Mouse (Mus musculus) embryo, embryonic 11 days (tissue): Measurements from ENCODE around the gene Smg9.
A peak's percentile ranks its signal among the peaks of the same experiment; 100 is the strongest.

Experiments used
- DNase-seq: peaks from one replicate; pipeline ENCODE4 v3.0.0-alpha.2; 2015

The Smg9 gene

GRCm38 (mm10) chr7:24410123-24410522 is 10.7 kb downstream of the Smg9 start:
- DNase-seq, result no peak

DNA sequence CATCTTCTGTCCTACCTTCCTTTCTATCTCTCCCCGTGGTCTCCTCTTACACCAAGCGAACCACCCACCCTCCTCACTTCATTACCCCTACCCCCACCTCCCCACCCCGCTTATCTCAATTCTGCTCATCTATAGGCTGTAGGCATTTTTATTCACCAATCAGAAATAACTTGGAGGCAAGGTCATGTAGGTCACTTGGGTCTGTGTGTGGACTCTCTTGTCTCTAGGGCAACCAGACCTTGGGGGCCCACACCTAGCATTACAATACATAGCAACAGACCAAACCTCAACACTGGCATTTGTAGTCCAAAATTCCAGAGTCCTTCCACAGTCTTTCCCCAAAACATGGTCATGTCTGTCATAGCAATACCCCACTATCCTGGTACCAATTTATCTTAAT is 11.4 kb downstream of the Smg9 start:
- DNase-seq, result no peak

DNA sequence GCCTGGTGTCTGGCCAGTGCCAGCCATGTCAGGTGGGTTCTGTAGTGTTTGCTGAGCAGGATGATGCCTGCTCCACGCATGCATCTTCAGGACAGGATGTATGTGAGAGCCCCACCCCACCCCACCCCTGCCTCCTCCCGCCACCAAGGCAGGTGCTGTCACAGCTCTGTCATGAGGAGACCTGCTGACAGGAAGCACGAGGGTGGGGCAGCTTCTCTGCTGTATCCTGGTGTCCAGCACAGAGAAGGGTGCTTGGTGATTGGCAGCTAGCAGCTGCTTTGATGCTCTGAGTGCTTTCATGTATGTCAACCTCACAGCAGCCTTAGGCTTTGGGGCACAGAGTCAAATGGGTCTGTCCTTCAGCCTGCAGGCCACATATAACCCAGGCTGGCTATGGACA is 14.2 kb downstream of the Smg9 start:
- no peak for DNase-seq

DNA sequence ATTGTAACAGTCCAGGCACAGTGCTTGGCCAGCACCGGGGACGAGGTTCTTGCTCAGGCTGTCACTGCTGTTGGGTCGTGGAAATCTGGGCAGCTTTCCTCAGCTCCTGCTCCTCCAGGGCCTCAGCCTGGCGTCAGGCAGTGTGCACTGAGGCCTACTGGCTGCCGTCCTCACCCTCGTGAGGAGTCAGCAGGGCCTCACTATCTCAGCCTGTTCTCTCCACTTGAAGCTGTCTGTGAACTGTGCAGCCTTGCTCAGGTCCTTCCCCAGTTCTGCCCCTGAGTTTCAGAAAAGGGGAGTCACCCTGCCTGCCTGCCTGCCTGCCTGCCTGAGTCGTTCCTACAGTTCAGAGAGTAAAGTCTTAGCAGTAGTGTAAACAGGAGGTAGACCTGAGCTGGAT is 15.8 kb downstream of the Smg9 start:
- DNase-seq, result no peak

DNA sequence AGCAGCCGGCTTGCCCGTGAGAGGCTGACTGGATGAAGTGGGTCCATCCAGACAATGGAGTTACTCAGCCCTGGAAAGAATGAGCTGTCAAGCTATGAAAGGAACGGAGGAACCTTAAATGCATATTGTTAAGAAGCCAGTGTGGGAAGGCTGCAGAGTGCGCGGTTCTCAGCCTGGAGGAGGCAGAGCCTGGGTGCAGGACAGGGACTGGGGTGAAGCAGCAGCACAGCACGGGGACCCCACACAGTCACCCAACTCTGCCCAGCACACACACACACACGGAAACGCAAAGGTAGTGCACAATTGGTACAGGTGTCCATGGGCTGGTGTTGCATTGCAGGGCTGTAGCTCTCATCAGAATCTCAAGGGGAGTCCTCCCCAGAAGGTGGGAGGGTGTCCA is 20.2 kb downstream of the Smg9 start:
- peak; percentile 26 for DNase-seq

DNA sequence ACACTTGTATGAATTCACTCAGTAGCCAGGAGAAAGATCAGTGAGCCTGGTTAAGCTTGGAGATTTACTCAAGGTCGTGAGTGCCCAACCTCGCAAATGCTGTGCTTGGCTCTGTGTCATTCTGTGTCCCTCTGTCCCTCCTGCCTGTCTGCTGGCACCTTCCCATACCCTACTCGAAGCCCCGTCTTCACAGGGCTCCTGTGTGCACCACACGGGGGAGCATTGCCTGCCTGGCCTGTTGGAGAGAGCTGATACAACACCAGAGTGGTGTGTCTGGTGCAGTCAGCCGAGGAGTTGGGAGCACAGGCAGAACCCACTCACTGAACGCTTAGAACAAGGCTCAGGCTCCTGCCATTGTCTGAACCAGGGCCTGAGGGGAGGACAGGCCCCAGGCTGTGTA is 22.2 kb downstream of the Smg9 start:
- DNase-seq, result no peak

- DNase-seq, result no peak
Measured at GRCm38 (mm10) chr7:24422251-24422650, 22.8 kb downstream of the Smg9 start.

GRCm38 (mm10) chr7:24423107-24423763 is 23.8 kb downstream of the Smg9 start:
- DNase-seq, result no peak

DNA sequence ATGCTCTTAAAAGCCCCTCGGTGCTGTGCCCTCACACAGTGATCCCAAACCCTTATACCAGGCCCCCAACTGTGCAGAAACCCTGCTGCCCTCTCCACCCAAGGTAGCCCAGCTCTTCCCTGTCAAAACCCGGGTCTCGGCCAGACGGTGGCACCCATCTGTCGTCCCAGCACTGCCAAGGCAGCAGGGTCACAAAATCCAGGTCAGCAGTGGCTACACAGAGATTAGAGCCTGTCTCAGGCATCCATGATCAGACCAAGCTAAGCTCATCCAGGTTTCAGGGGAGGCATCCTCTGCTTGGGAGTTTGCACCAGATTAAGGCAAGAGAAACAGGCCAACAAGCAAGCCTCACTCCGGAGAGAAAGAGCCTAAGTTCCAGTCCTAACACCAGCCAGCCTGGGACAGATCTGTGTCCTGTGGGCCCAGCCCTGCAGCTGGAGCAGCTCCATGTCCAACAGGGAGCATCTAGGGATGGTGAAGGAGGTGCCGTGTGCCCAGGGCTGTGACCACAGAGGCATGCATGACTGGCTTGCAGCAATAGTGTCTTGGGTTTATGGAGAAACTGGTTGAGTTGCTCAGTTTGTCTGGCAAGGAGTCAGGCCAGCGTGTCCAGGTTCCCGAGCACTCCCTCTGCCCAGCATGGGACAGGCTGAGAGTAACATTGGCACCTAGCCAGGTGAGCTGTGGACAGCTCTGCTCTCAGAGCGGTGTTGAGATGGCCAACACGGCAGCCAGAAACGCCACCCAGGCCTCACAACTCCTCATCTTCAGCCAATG is 24.7 kb downstream of the Smg9 start:
- DNase-seq, result no peak

GRCm38 (mm10) chr7:24425919-24426318 is 26.5 kb downstream of the Smg9 start:
- DNase-seq, result no peak

GRCm38 (mm10) chr7:24427168-24427567 is 27.7 kb downstream of the Smg9 start:
- no peak for DNase-seq

GRCm38 (mm10) chr7:24428725-24429124 is 29.3 kb downstream of the Smg9 start:
- no peak for DNase-seq

- DNase-seq, result no peak
Measured at GRCm38 (mm10) chr7:24429413-24430112, 30.1 kb downstream of the Smg9 start.

DNA sequence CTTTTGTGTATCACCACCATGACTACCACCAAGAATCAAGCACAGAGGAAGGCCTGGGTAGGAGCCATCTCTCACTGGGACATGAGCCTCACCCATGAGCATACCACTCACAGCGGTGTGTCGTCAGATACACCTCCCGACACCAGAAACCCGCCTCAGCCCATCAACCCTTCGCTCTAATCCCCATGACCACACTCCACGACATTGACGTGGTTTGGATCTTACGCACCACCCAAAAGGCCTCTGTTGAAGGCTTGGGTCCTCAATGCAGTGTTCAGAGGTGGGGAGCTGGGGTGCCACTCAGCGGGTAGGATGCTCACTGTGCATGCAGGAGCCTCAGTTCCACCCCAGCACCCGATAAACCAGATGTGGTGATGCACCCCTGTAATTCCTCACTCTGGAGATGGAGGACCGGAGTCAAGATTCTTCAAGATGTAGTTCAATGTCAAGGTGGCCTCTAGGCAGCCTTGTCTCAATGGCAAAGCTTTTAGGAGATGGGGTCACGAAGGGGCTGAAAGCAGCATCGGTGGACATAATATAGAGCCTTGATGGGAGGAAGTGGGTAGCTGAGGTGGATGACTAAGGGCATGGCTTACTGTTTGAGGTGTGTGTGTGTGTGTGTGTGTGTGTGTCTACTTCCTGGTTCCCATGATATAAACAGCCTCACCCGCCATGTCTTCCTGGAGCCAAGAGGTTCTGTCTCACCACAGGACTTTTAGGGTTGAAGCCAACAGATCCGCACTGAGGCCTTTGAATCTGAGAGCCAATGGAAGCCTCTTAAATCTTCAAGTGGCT is 31.3 kb downstream of the Smg9 start:
- no peak for DNase-seq

- DNase-seq, result no peak
Measured at GRCm38 (mm10) chr7:24431713-24432112, 32.3 kb downstream of the Smg9 start.

DNA sequence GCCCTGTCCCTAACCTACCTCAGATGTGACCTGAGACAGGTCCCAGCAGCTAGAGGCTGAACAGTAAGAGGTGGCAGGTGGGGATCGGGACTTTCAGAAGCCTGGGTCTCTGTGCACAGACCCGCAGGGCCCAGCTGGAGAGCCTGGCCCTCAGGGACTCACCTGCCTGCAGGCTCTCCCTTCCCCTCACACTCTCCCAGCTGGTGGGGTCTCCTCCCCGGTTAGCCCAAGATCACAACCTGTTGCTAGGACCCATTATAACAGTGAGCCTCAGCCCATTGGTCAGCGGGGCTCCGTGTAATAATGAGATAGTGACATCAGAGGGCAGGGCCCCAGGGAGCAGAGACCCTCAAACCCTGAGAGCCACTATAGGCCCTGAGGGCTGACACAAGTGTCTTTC is 35.9 kb downstream of the Smg9 start:
- DNase-seq, result no peak

- DNase-seq, result no peak
Measured at GRCm38 (mm10) chr7:24437981-24438380, 38.6 kb downstream of the Smg9 start.

- no peak for DNase-seq
Measured at GRCm38 (mm10) chr7:24439191-24439590, 39.8 kb downstream of the Smg9 start.

DNA sequence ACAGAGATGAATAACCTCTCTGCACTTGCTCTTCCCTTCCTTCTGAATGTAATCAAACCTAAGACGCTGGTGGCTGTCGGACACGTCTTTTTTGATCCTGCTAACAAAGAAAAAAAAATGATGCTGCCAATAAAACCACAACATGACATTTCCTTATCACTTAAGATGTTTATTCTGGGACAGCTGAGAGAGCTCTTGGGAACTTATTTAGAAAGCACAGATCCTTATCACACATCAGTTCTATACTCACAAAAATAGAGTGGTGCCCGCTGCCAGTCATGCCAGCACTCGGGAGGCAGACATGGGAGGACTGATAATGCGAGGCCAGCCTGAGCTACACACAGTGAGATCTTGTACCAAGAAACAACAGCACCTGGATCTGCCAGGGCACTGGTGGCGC is 40.5 kb downstream of the Smg9 start:
- no peak for DNase-seq

- DNase-seq, result peak; percentile 76
Measured at GRCm38 (mm10) chr7:24441785-24442184, 42.4 kb downstream of the Smg9 start.

GRCm38 (mm10) chr7:24442313-24442712 is 42.9 kb downstream of the Smg9 start:
- DNase-seq, result no peak

- DNase-seq, result no peak
Measured at GRCm38 (mm10) chr7:24445266-24445926, 46.0 kb downstream of the Smg9 start.
